Mouse (Mus musculus): ENCODE results near the gene Tmem145.

The Tmem145 gene

DNA sequence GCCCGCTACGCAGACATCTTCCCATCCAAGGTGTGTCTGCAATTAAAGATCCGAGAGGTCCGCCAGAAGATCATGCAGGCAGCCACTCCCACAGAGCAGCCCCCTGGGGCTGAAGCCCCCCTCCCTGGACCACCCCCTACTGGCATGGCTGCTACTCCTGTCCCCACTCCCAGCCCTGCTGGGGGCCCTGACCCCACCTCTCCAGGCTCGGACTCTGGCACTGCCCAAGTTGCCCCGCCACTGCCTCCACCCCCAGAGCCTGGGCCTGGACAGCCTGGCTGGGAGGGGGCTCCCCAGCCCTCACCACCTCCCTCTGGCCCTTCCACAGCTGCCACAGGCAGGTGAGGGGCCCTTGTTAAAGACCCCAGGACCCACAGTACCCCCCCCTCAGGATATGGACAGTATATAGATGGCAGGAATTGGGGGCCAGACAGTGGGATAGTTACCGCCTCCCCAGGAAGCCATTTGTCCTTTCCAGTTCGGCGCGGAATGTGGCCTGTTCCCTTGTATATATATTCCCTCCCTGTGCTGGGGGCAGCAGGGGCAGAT lies 12.6 kb upstream of the Tmem145 start:
- no peak for DNase-seq (ENCODE audit: low read depth)

GRCm38 (mm10) chr7:25294495-25294894 lies 11.4 kb upstream of the Tmem145 start:
- no peak for DNase-seq (ENCODE audit: low read depth)

DNA sequence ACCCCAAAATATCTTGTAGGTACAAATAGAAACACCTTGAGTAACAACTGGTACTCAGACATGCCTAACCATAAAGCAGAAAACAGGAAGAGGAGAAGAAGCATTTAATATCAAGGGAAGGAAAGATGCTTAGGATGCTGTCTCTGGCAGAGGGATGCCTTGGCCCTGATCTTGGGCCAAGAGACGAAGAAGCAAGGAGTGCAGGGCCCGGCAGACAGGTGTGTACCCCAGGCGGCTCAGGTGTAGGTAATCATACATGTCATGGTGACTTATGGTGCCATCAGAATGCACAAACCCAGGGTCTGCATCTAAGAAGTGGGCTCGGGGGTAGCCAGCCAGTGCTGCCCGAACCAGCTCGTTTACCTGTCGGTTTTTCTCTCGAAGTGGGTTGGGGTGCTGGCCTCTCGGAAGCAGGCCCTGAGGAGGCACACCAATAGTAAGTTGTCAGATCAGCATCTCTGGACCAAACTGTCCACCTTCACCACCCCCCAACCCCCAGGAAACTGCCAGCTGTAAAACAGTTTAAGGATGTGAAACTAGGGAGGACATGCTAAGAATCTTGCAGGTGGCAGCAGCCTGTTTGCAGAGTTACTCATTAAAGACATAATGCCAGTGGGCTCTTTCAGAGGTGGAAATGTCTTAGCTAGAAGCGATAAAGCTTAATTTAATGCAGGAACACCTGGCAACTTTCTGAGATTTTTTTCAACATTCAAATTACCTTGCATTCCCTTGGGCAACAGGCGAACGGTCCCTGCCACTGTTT lies 10.8 kb upstream of the Tmem145 start:
- DNase-seq (ENCODE audit: low read depth) = no peak

- peak; percentile 67 for DNase-seq (ENCODE audit: low read depth)
These were observed 8.9 kb upstream of the Tmem145 start for GRCm38 (mm10) chr7:25296945-25297453.

DNA sequence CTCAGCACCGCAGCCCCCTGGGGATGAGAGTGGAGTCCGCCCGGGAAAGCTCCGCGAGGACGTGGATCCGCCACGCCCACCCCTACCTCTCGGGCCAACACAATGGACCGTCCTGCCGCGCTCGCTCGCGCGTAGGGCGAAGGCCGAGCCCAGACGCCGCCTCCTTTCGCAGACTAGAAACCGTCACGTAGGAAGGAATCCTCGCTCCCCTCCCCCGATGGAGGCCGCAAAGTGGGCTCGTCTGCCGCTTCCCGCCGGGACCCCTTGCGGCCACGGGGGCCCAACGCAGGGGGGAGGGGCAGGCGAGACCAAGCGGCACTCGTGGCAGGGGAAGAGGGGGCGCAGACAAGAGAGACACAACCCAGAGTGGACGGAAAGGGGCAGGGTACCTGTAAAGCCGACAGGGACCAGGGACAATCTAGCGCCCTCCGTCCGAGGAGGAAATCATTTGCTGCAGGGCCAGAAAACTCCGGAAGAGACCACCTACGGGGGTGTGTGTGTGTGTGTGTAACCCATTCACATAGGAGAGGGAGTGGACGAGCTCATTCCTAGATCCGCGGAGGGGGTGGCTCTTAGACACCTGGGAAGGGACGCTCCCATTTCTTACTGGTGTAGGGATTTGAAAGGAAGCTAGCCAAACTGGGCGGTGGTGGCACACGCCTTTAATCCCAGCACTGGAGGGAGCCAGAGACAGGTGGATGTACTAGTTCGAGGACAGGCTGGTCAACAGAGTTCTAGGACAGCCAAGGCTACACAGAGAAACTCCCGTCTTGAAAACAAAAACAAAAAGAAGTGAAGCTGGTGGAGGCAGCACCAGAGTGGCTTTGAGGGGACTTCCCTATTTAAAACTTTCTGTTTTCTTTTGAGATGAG lies 8.2 kb upstream of the Tmem145 start, which contains the start of gene Pafah1b3:
Gene Pafah1b3, minus strand, starts transcription at position 533 of the 872 bp plus-strand sequence.
- peak; percentile 95 for DNase-seq (ENCODE audit: low read depth)

DNA sequence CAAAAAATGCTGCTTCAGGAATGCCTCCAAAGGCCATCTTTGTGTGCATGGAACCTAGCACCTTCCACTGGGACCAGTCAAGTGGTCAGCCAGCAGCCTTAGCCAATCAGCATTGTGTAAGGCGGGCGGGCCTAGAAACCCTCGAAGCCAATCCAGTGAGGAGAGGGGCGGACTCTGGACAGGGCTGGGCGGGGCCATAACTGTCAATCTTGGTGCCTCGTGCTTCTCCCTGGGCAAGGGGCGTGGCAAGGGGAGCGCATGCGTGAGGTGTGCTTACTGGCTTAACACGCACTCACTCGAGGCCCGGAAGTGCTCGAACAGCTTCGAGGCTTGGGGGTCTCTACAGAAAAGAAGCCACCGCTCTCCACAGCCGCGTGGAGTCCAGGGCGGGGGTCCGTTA lies 4.8 kb upstream of the Tmem145 start, which contains the start of gene Prr19:
Gene Prr19, plus strand, starts transcription at position 349 of the 400 bp plus-strand sequence.
- DNase-seq (ENCODE audit: low read depth) = peak; percentile 41

DNA sequence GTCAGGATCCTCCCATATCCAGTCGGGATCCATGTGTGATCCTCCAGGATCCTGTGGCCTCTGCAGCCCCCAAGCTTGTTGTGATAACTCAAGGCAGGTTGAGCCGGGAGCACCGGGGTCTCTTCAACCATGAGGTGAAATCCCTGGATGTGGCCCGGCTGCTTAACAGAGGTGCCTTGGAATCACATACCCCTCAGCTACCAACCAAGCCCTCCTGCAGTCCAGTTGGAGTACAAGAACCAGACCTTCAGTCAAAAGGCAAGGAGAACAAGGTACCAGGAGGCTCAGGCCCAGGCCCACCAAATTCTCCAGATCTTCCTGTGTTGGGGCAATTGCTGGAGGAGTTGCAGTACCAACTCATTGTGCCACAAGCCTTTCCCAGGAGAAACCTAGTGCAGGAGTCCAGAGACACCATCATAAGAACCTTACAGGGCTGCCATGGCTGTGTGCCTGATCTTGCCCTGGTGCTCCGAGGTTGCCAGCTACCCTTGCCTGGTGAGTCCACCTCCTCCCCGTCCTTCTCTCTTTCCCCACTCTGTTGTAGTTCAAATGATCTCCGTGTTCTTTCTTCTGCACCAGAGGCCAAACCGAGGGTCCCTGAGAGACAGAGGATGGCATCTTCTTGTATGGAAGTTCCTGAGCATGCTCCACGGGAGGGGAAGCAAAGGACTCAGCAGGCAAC lies 2.8 kb upstream of the Tmem145 start:
- no peak for DNase-seq (ENCODE audit: low read depth)

GRCm38 (mm10) chr7:25303685-25304006 lies 2.3 kb upstream of the Tmem145 start:
- no peak for DNase-seq (ENCODE audit: low read depth)

- no peak for DNase-seq (ENCODE audit: low read depth)
These were observed 425 bp upstream of the Tmem145 start for GRCm38 (mm10) chr7:25305481-25305880.

GRCm38 (mm10) chr7:25306614-25306996 lies 699 bp downstream of the Tmem145 start:
- no peak for DNase-seq (ENCODE audit: low read depth)

DNA sequence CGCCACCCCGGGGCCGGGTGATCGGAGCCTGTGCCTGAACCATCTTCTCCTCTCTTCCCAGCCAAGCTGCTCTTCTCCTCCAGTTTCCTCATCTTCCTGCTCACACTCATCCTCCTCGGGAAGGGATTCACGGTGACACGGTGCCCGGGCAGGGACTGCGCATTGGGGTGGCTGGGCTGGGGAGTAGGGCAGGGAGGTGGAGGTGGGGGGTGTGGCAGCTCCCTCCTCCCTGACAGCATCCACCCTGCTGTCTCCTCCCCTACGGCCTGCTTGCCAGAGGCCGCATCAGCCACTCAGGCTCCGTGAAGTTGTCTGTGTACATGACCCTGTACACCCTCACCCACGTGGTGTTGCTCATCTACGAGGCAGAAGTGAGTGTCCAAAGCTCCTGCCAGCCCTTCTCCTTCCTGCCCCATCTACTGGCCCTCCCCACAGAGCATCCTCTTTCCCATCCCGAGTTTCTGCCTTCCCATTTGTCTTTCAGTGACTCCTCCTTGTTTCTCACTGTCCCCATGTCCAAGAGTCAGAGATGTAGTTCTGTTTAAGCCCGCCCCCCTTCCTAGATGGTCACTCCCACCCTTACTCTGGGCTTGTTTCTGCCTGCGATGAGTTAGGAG lies 2.9 kb downstream of the Tmem145 start:
- DNase-seq (ENCODE audit: low read depth) = peak; percentile 41

DNA sequence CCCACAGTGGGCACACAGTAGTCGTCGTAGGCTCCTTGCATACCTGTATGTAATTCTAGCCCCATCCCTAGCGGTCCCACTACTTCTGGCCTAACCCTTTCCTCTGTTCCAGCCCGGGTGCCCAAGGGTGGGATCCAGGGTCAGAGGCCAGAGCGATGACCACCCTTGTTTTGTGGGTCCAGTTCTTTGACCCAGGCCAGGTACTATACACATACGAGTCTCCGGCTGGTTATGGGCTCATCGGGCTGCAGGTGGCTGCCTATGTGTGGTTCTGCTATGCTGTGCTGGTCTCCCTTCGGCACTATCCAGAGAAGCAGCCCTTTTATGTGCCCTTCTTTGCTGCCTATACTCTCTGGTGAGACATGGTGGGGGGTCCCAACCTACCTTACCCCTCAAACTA lies 3.5 kb downstream of the Tmem145 start:
- DNase-seq (ENCODE audit: low read depth) = no peak

- no peak for DNase-seq (ENCODE audit: low read depth)
These were observed 5.3 kb downstream of the Tmem145 start for GRCm38 (mm10) chr7:25311193-25311592.

- DNase-seq (ENCODE audit: low read depth) = no peak
These were observed 7.4 kb downstream of the Tmem145 start for GRCm38 (mm10) chr7:25313325-25313724.

- DNase-seq (ENCODE audit: low read depth) = no peak
These were observed 8.8 kb downstream of the Tmem145 start for GRCm38 (mm10) chr7:25314606-25315305.

DNA sequence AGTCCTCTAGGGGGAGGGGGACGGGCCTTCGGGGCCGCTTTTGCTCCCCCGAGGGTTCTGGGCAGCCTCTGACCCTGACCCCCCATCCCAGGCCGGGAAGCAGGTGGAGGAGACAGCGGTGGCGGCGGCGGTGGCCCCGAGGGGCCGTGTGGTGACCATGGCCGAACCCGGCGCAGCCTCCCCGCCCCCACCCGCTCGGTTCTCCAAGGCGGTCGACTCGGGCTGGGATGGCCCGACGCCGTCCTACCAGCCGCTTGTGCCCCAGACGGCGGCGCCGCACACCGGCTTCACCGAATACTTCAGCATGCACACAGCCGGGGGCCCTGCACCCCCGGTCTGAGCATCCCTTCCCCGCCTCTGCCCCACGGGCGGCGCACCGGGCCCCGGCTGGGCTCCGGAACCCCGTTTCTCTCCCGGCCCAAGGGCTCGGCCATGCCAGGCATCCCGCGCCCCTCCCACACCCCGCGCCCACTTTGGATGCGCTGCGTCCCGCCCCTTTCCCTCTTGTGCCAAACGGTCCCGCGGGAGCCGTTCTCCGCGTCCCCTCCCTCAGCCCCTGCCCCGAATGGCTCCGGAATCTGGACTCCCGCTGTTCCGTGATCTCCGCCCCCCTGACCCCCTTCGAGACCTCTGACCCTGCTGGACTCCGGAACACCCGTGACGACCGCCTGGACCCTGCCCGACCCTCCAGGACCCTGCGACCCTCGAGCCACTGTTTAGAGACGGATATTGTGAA lies 9.6 kb downstream of the Tmem145 start:
- peak; percentile 51 for DNase-seq (ENCODE audit: low read depth)

GRCm38 (mm10) chr7:25316532-25317445 lies 10.9 kb downstream of the Tmem145 start, which contains the start of gene Megf8:
Gene Megf8, plus strand, starts transcription at chr7:25317164.
- peak; percentile 98 for DNase-seq (ENCODE audit: low read depth)

DNA sequence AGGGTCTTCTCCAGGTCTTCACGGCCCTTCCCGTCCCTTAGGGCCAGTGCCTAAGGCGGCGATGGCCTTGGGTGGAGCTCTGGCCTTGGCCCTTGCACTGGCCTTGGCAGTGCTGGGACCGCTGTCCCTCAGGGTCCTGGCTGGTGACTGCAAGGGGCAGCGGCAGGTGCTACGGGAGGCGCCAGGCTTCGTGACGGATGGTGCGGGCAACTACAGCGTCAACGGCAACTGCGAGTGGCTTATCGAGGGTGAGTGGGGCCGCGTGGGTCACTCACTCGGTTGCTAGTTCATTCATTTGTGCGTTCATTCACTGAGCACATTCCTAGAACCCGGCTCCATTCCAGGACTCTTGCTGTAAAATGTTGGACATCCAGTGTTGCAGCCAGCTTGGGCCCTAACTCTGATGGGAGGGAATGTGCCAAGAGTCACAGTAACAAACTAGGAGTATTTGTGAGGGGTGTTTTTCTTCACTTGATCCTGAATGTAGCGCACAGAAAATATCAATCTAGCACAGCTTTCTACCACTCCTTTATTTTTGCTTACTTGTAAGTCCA lies 11.6 kb downstream of the Tmem145 start:
- DNase-seq (ENCODE audit: low read depth) = peak; percentile 57

DNA sequence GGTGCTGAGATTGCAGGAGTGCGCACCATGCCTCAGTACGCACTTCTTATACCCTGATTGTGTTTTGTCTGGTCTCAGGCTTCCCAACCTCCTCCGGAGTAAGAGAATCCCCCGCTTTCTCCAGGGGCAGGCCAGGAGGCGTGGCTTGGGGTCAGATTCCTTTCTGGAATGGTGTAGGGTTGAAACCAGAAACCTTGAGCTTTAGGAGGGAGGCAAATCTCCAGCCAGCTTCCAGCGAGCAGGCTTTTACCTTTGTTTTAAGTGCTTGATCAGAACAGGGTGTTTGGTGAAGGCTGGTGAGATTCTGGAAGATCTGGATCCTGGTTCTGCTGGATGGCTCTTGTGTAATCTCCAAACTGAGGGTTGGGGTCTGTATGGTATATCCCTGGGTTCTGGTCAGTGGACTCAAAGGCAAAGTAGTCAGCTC lies 16.2 kb downstream of the Tmem145 start:
- DNase-seq (ENCODE audit: low read depth) = peak; percentile 91
